Mouse (Mus musculus): ENCODE measurements around the gene Capn11. TPM values are rescaled to one million over a fixed set of nuclear protein-coding genes. Genes with fewer than 3 reads are reported as not detected.

Capn11 gene
- polyA plus RNA-seq (2014; fragmentation: Nextera tagmentation; extraction: Ambion mirVana): 0.12 TPM in 1 of 2 replicates, not detected in the other

- no peaks in the 10 kb centered on the region for H3K9me3 ChIP-seq (ENCODE audit: control insufficient read depth, low read length)
- 75% methylated on average over 4 of the region's 4 CpGs for WGBS
- peaks cover 16% of the 10 kb centered on the region for H3K36me3 ChIP-seq (ENCODE audit: control insufficient read depth, insufficient read depth, low read length)
- H3K27ac ChIP-seq (replicated peaks in 1 of 2; ENCODE audit: control insufficient read depth in 1 of 2, insufficient read depth in 1 of 2, low read depth in 2 of 2, low read length in 2 of 2): no peak within 1 kb of the TSS
- no peaks in the 10 kb centered on the region for H3K4me1 ChIP-seq (ENCODE audit: control insufficient read depth in 2 of 2, insufficient read depth in 2 of 2, low read length in 2 of 2)
- no peak within 1 kb of the TSS for H3K4me2 ChIP-seq (ENCODE audit: low read length)
- ATAC-seq (ENCODE audit: insufficient number of reproducible peaks, insufficient read depth, low FRiP score, low read depth): no peak
- H3K9ac ChIP-seq (ENCODE audit: low read length): no peak within 1 kb of the TSS; the same call in 1 of the 2 replicates
- no peak within 1 kb of the TSS for H3K4me3 ChIP-seq (ENCODE audit: control insufficient read depth in 1 of 2, insufficient read depth in 1 of 2, low read depth in 1 of 2, low read length in 2 of 2)
- no peaks in the 10 kb centered on the region for H3K27me3 ChIP-seq (ENCODE audit: control insufficient read depth, insufficient read depth, low read length)
These were observed at the start of gene Capn11 for GRCm38 (mm10) chr17:45659225-45659624. TSS of gene Capn11 (minus strand) at chr17:45659325.

DNA sequence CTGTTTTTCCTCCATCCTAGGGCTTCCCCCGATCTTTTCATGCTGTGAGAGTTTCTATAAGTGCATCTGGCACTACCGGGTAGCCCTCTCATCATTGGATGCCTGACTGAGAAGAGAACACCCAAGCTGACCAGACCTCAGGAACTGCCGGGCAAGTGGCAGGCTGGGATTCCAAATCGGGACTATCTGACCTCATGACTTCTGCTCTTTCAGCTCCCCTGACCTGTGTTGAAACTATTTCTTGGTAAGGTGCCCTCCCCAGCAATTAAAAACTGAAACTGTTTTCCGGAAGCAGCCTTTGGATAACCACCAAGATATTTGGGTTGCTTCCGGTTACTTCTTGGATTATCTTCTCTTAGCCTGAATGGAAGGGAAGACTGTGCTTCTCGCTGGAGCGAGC lies 49.1 kb upstream of the Capn11 start:
- 75% methylated on average over 8 of the region's 8 CpGs for WGBS
- Histone ChIP-seq H3K9ac (ENCODE audit: low read length) (no peak overlapping the region), H3K36me3 (ENCODE audit: control insufficient read depth, insufficient read depth, low read length) (no peaks in the 10 kb centered on the region), H3K4me1 (ENCODE audit: control insufficient read depth in 2 of 2, insufficient read depth in 2 of 2, low read length in 2 of 2) (peaks cover 5 to 8% of the 10 kb centered on the region in 2 experiments; a peak in 2 of 4 replicates), H3K4me3 (ENCODE audit: control insufficient read depth in 1 of 2, insufficient read depth in 1 of 2, low read depth in 1 of 2, low read length in 2 of 2) (no peak overlapping the region), H3K27ac (replicated peaks in 1 of 2; ENCODE audit: control insufficient read depth in 1 of 2, insufficient read depth in 1 of 2, low read depth in 2 of 2, low read length in 2 of 2) (no peak overlapping the region), H3K4me2 (ENCODE audit: low read length) (no peak overlapping the region), H3K27me3 (ENCODE audit: control insufficient read depth, insufficient read depth, low read length) (no peaks in the 10 kb centered on the region), H3K9me3 (ENCODE audit: control insufficient read depth, low read length) (no peaks in the 10 kb centered on the region)
- ATAC-seq (ENCODE audit: insufficient number of reproducible peaks, insufficient read depth, low FRiP score, low read depth): no peak

DNA sequence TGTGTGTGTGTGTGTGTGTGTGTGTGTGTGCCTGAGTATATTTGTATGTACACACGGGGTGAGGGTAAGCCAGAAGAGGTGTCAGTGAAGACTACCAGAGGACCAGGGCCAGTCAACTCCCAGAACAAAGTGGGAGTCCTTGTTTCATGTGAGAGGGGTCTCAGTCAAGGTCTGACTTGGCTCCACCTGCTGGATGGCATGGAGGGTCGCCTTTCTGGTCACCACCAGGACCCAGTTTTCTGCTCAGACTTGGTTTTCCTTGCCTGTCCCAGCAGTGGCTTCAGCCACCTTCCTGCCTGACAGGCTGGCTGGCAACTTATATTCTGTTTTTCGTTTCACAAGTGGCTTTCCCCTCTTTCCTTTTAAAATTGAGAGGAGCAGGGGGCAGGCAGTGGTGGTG lies 48.3 kb upstream of the Capn11 start:
- Histone ChIP-seq H3K4me1 (ENCODE audit: control insufficient read depth in 2 of 2, insufficient read depth in 2 of 2, low read length in 2 of 2) (peaks cover 5 to 8% of the 10 kb centered on the region in 2 experiments; a peak in 2 of 4 replicates), H3K27me3 (ENCODE audit: control insufficient read depth, insufficient read depth, low read length) (no peaks in the 10 kb centered on the region), H3K4me2 (ENCODE audit: low read length) (no peak overlapping the region), H3K4me3 (ENCODE audit: control insufficient read depth in 1 of 2, insufficient read depth in 1 of 2, low read depth in 1 of 2, low read length in 2 of 2) (no peak overlapping the region), H3K9ac (ENCODE audit: low read length) (no peak overlapping the region), H3K9me3 (ENCODE audit: control insufficient read depth, low read length) (no peaks in the 10 kb centered on the region), H3K27ac (replicated peaks in 1 of 2; ENCODE audit: control insufficient read depth in 1 of 2, insufficient read depth in 1 of 2, low read depth in 2 of 2, low read length in 2 of 2) (no peak overlapping the region), H3K36me3 (ENCODE audit: control insufficient read depth, insufficient read depth, low read length) (no peaks in the 10 kb centered on the region)
- ATAC-seq (ENCODE audit: insufficient number of reproducible peaks, insufficient read depth, low FRiP score, low read depth): no peak
- 24% methylated on average over 3 of the region's 3 CpGs for WGBS

GRCm38 (mm10) chr17:45706796-45707195 lies 47.7 kb upstream of the Capn11 start:
- Histone ChIP-seq H3K4me3 (ENCODE audit: control insufficient read depth in 1 of 2, insufficient read depth in 1 of 2, low read depth in 1 of 2, low read length in 2 of 2) (no peak overlapping the region), H3K36me3 (ENCODE audit: control insufficient read depth, insufficient read depth, low read length) (no peaks in the 10 kb centered on the region), H3K4me2 (ENCODE audit: low read length) (no peak overlapping the region), H3K9ac (ENCODE audit: low read length) (no peak overlapping the region), H3K9me3 (ENCODE audit: control insufficient read depth, low read length) (no peaks in the 10 kb centered on the region), H3K4me1 (ENCODE audit: control insufficient read depth in 2 of 2, insufficient read depth in 2 of 2, low read length in 2 of 2) (peaks cover 5 to 8% of the 10 kb centered on the region in 2 experiments; a peak in 2 of 4 replicates), H3K27ac (replicated peaks in 1 of 2; ENCODE audit: control insufficient read depth in 1 of 2, insufficient read depth in 1 of 2, low read depth in 2 of 2, low read length in 2 of 2) (no peak overlapping the region), H3K27me3 (ENCODE audit: control insufficient read depth, insufficient read depth, low read length) (no peaks in the 10 kb centered on the region)
- 70% methylated on average over 5 of the region's 5 CpGs for WGBS
- no peak for ATAC-seq (ENCODE audit: insufficient number of reproducible peaks, insufficient read depth, low FRiP score, low read depth)

DNA sequence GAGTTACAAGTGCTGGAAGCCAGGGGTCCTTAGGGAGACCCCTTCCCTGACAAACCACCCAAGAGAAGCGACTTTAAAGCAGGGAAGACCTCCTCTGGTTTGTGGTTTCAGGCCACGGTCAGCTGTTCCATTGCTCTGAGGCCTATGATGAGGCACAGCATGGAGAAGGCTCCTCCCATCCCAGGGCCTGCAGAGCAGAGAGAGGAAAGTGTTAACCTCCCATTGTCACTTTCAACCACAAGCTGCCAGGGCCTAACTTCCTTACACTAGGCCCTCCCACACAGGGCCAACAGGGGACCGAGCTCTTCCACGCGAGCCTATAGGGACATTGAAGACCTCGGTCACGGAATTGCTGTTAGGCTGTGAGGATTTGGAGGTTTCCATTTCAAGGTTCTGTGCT lies 44.1 kb upstream of the Capn11 start:
- Histone ChIP-seq H3K27ac (replicated peaks in 1 of 2; ENCODE audit: control insufficient read depth in 1 of 2, insufficient read depth in 1 of 2, low read depth in 2 of 2, low read length in 2 of 2) (no peak overlapping the region), H3K36me3 (ENCODE audit: control insufficient read depth, insufficient read depth, low read length) (peaks cover 10% of the 10 kb centered on the region), H3K4me2 (ENCODE audit: low read length) (no peak overlapping the region), H3K4me3 (ENCODE audit: control insufficient read depth in 1 of 2, insufficient read depth in 1 of 2, low read depth in 1 of 2, low read length in 2 of 2) (no peak overlapping the region), H3K9me3 (ENCODE audit: control insufficient read depth, low read length) (no peaks in the 10 kb centered on the region), H3K27me3 (ENCODE audit: control insufficient read depth, insufficient read depth, low read length) (no peaks in the 10 kb centered on the region), H3K9ac (ENCODE audit: low read length) (no peak overlapping the region), H3K4me1 (ENCODE audit: control insufficient read depth in 2 of 2, insufficient read depth in 2 of 2, low read length in 2 of 2) (peaks cover 9 to 15% of the 10 kb centered on the region in 2 experiments)
- WGBS: 54% methylated on average over 7 of the region's 7 CpGs
- no peak for ATAC-seq (ENCODE audit: insufficient number of reproducible peaks, insufficient read depth, low FRiP score, low read depth)

- no peak overlapping the region for H3K4me3 ChIP-seq (ENCODE audit: control insufficient read depth in 1 of 2, insufficient read depth in 1 of 2, low read depth in 1 of 2, low read length in 2 of 2)
- no peak overlapping the region for H3K9ac ChIP-seq (ENCODE audit: low read length)
- H3K4me1 ChIP-seq (ENCODE audit: control insufficient read depth in 2 of 2, insufficient read depth in 2 of 2, low read length in 2 of 2): peaks cover 9 to 15% of the 10 kb centered on the region in 2 experiments
- peaks cover 17% of the 10 kb centered on the region for H3K36me3 ChIP-seq (ENCODE audit: control insufficient read depth, insufficient read depth, low read length)
- H3K9me3 ChIP-seq (ENCODE audit: control insufficient read depth, low read length): no peaks in the 10 kb centered on the region
- H3K27me3 ChIP-seq (ENCODE audit: control insufficient read depth, insufficient read depth, low read length): no peaks in the 10 kb centered on the region
- WGBS: 78% methylated on average over 4 of the region's 4 CpGs
- ATAC-seq (ENCODE audit: insufficient number of reproducible peaks, insufficient read depth, low FRiP score, low read depth): no peak
- H3K27ac ChIP-seq (replicated peaks in 1 of 2; ENCODE audit: control insufficient read depth in 1 of 2, insufficient read depth in 1 of 2, low read depth in 2 of 2, low read length in 2 of 2): no peak overlapping the region
- H3K4me2 ChIP-seq (ENCODE audit: low read length): no peak overlapping the region
These were observed 43.1 kb upstream of the Capn11 start for GRCm38 (mm10) chr17:45702254-45702653.

DNA sequence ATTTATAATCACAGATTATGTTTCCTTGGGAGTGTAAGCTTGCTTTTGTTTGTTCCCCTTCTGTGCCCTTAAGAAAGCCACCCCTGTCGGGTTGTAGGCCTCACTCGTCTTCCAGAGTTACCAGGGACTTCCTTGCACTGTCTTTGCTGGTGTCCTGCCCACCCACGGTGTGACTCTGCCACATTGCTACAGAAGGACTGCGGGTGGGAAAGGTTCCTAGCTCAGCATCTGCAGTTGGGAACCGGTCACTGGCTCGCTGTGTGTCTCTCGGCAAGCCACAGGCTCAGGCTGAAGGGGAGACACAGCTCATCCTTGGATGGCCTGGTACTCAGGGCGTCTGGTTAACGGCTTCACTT lies 42.1 kb upstream of the Capn11 start:
- Histone ChIP-seq H3K27me3 (ENCODE audit: control insufficient read depth, insufficient read depth, low read length) (no peaks in the 10 kb centered on the region), H3K9me3 (ENCODE audit: control insufficient read depth, low read length) (no peaks in the 10 kb centered on the region), H3K9ac (ENCODE audit: low read length) (peak overlapping the region; percentile 57), H3K36me3 (ENCODE audit: control insufficient read depth, insufficient read depth, low read length) (peaks cover 21% of the 10 kb centered on the region), H3K27ac (replicated peaks in 1 of 2; ENCODE audit: control insufficient read depth in 1 of 2, insufficient read depth in 1 of 2, low read depth in 2 of 2, low read length in 2 of 2) (peak overlapping the region; percentile 75 to 77), H3K4me3 (ENCODE audit: control insufficient read depth in 1 of 2, insufficient read depth in 1 of 2, low read depth in 1 of 2, low read length in 2 of 2) (no peak overlapping the region), H3K4me1 (ENCODE audit: control insufficient read depth in 2 of 2, insufficient read depth in 2 of 2, low read length in 2 of 2) (peaks cover 9 to 15% of the 10 kb centered on the region in 2 experiments), H3K4me2 (ENCODE audit: low read length) (peak overlapping the region; percentile 35)
- ATAC-seq (ENCODE audit: insufficient number of reproducible peaks, insufficient read depth, low FRiP score, low read depth): no peak
- 54% methylated on average over 9 of the region's 9 CpGs for WGBS

All from heart, embryonic 14.5 days (tissue).